Mouse (Mus musculus): Measurements from ENCODE around the gene Lrrc59. TPM values are rescaled to one million over a fixed set of nuclear protein-coding genes. Genes with fewer than 3 reads are reported as not detected.
A peak's percentile ranks its signal among the peaks of the same experiment; 100 is the strongest.

The Lrrc59 gene
- total RNA-seq, 2 experiments from 2014 or later, result 90.1 to 93.1 TPM

DNA sequence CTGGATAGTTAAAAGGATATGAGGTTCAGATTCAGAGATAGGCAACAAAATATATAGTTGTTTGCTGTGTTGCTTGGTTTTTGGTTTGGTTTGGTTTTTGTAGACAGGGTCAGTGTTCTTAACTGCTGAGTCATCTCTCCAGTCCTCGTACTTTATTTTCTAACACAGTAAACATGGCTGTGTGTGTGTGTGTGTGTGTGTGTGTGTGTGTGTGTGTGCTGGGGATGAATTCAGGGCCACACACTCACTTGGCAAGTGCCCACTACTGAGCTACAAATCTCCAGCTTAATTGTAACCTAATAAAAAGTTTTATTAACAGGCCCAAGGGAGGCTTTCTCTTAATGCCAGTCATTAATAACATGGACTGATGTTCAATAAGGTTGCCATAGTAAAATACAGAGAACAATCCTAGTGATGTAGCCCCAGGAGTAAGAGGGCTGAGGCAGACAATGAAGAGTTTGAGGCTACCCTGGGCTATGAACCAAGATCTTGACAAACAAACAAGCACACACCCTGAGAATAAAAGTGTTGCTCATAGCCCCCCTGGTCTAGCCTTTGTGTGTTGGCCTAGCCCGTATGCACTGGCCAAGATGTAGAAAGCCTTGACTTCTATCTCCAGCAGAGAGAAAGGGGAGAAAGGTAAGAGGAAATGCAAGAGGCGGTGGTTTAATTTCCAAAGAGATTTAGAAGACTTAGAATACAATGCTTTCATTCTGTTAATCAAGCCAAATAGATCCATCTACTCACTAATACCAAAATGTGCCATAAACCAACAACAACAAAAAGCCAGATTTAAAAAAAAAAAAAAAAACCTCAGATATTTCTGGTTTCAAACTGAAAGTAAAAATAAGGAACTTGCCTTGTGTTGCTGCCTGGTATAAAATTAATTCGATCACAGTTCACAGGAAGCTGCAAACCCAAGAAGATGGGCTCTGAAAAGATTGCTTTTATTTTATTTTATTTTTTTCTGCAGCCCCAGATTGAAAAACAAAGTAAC, 18.5 kb upstream of the Lrrc59 start:
- intact Hi-C loops (cut with DNase I), result no loop called here
- DNase-seq (ENCODE audit: extremely low spot score in 1 of 2, low spot score in 2 of 2), result no peak
- H3K4me3 ChIP-seq, result no peak overlapping the region
- no peak overlapping the region for H3K27ac ChIP-seq
- TF ChIP-seq CTCF (IDR thresholded peaks at IDR 0.05), result no peak

DNA sequence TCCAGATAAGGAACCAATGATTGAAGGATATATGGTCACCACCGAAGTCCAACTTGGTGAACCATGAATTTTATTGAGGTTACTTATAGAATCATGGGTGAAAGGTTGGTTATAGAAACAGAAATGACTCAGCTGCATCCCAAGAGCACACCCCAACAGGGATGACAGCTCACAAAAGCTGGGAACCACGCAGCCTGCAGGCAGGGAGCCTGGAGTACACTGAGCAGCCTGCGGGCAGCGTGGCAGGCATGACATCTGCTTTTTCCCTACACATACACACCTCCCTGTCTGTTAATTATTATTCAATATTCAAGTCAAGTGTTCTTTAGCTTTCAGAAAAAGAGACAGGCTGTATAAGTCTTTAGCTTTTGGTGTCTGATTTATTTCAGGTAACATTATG, 15.0 kb upstream of the Lrrc59 start:
- intact Hi-C loops (cut with DNase I), result loop anchor here (5.0 kb wide), 1 partner anchor 52 kb away; no protein-coding TSS in a partner anchor
- no peak for TF ChIP-seq CTCF (IDR thresholded peaks at IDR 0.05)

DNA sequence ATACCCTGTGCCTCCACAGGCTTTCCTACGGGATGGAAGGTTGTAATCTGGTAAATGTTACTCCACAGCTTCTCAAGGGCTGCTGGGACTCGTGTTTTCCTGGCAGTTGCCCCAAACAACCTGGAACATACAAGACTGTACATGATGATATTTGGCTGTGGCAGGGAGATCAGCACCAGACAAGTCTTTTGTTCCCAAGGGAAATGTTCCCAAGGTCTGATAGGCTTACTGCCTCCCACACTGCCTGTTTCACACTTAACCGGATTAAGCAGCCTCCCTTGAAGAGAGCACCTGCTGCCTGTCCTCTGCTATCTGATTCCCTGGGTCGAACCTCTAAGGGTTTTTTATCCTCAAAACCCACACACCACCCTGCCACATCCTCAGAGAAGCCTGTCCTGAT, 14.1 kb upstream of the Lrrc59 start:
- H3K27ac ChIP-seq, result no peak overlapping the region
- no peak for DNase-seq (ENCODE audit: extremely low spot score in 1 of 2, low spot score in 2 of 2)
- H3K4me3 ChIP-seq, result no peak overlapping the region
- intact Hi-C loops (cut with DNase I), result loop anchor here (5.0 kb wide), 1 partner anchor 53 kb away; no protein-coding TSS in a partner anchor
- no peak for TF ChIP-seq CTCF (IDR thresholded peaks at IDR 0.05)

More for the DNA sequence above, 15.0 kb upstream of the Lrrc59 start:
- no peak overlapping the region for H3K27ac ChIP-seq
- no peak overlapping the region for H3K4me3 ChIP-seq
- no peak for DNase-seq (ENCODE audit: extremely low spot score in 1 of 2, low spot score in 2 of 2)

DNA sequence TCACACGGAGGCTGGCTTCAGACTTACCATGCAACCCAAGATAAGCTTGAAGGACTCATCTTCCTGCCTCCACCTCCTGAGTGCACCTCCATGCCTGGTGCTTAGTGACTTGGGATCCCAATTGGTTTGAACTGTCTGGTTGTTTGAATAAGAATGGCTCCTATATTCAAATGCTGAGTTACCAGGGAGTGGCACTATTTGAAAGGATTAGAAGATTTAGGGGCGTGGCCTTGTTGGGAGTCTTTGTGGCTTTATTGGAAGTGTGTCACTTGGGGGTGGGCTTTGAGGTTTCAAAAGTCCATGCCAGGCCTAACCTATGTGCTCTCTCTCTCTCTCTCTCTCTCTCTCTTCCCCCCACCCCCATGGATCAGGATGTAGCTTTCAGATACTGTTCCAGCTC, 11.9 kb upstream of the Lrrc59 start:
- no peak for TF ChIP-seq CTCF (IDR thresholded peaks at IDR 0.05)
- DNase-seq (ENCODE audit: extremely low spot score in 1 of 2, low spot score in 2 of 2), result no peak
- no peak overlapping the region for H3K27ac ChIP-seq
- intact Hi-C loops (cut with DNase I), result loop anchor here (5.0 kb wide), 1 partner anchor 55 kb away; no protein-coding TSS in a partner anchor
- H3K4me3 ChIP-seq, result no peak overlapping the region

DNA sequence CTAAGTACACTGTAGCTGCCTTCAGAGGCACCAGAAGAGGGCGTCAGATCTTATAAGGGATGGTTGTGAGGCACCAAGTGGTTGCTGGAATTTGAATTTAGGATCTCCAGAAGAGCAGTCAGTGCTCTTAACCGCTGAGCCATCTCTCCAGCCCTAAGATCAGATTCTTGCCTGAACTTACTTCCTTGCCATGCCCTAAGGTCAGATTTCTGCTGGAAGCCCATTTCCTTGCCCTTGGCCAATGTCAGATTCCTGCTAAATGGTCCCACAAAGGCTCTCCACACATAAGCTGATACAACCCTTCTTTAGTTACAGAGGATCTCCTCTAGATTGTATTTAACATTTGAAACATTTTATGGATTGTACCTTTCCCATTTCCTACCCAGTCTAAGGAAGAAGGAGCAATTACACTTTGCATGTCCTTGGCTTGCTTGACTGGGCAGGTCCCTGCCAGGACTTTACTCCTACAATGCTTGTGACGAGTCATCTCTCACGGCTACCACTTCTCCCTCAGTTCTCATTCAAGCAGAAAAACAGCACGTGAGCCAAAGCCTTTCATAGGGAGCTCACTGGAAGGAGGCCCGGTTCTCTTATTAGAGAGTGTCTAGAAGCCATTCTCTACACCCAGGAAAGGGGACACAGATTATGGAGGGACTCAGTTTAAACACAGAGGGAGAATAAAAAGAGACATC, 8.7 kb upstream of the Lrrc59 start:
- no peak for DNase-seq (ENCODE audit: extremely low spot score in 1 of 2, low spot score in 2 of 2)
- Histone ChIP-seq H3K27ac (no peak overlapping the region), H3K4me3 (no peak overlapping the region)
- intact Hi-C loops (cut with DNase I), result no loop called here
- TF ChIP-seq CTCF (IDR thresholded peaks at IDR 0.05), result no peak; the same call in 1 of the 2 replicates

DNA sequence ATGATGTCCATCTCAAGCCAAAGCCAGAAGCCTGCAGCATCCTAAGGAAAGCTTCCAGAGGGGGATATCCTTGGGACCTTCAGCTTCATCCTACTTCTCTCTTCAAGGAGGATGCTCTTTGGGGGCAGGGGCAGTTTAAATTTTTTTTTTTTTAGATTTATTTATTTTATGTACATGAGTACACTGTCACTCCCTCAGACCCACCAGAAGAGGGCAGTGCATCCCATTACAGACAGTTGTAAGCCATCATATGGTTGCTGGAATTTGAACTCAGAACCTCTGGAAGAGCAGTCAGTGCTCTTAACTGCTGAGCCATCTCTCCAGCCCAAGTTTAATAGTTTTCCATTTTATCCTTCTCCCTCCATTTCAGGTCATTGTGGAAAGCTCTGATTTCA, 8.1 kb upstream of the Lrrc59 start:
- intact Hi-C loops (cut with DNase I), result no loop called here
- TF ChIP-seq CTCF (IDR thresholded peaks at IDR 0.05), result peak; percentile 25
- H3K4me3 ChIP-seq, result no peak overlapping the region
- H3K27ac ChIP-seq, result no peak overlapping the region
- DNase-seq (ENCODE audit: extremely low spot score in 1 of 2, low spot score in 2 of 2), result no peak

DNA sequence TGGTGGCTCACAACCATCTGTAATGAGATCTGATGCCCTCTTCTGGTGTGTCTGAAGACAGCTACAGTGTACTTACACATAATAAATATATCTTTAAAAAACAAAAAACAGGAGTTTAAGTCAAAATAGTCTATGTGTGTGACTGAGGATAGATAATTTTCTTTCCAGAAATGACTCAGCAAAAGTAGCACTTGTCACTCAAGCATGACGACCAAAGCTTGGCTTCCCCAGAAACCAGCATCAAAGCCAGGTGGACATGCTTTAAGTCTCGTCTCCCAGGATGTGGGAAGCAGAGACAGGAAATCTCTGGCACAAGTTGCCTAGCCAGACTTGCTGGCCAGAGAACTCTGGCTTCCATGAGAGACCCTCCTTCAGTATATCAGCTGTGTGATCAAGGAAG, 7.4 kb upstream of the Lrrc59 start:
- TF ChIP-seq CTCF (IDR thresholded peaks at IDR 0.05), result no peak
- intact Hi-C loops (cut with DNase I), result no loop called here
- Histone ChIP-seq H3K27ac (no peak overlapping the region), H3K4me3 (no peak overlapping the region)
- DNase-seq (ENCODE audit: extremely low spot score in 1 of 2, low spot score in 2 of 2), result no peak

DNA sequence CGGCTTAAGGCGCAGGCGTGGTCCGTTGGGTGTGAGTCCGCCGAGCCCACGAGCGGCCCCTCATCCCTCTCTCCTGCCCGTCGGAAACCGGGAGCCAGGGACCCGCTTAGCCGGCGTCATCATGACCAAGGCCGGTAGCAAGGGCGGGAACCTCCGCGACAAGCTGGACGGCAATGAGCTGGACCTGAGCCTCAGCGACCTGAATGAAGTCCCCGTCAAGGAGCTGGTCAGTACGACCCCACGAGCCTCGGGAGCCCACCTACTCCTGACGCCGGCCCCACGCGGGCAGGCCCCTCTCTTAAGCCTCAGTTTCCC, 274 bp downstream of the Lrrc59 start:
- H3K27ac ChIP-seq, result peak overlapping the region; percentile 65
- H3K4me3 ChIP-seq, result peak overlapping the region; percentile 92
- intact Hi-C loops (cut with DNase I), result loop anchor here (5.0 kb wide), 1 partner anchor 87 kb away; no protein-coding TSS in a partner anchor
- TF ChIP-seq CTCF (IDR thresholded peaks at IDR 0.05), result no peak
- DNase-seq (ENCODE audit: extremely low spot score in 1 of 2, low spot score in 2 of 2), result no peak

DNA sequence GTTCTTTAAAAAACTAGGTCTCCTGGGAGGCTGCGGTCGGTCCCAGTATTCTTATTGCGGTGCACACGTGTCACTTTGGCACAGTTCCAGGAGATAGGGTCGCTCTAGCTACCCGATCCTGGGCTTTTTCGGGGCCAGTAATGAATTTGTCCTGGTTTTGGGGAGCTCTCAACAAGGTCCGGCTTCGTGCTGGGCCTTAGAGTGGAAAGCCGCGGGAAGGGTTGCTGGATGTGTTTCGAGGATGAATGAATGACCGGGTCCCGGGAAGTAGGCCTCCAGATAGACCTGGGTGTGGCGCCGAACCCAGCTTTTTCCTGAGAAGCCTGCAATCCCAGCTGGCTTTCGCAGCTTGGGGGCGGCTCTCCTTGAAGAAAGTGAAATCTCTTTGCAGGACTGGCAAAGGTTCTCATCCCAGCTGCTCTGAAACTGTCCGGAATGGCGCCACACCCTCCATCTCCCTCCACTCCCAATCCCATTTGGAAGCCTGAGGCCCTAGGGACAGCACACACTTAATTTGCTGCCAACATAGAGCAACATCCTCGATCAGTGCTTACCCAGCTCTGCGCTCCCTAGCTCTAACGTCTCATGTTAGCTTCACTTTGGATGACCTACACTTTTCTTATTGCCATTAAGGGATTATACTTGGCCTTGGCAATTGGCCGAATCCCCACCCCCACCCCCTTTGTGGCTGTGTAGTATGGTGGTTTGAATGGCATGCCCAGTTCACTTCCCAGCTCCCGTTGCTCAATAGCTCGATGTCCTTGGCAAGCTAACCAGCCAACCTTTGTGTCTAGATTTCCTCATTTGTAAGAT, 838 bp downstream of the Lrrc59 start:
- H3K4me3 ChIP-seq, result peak overlapping the region; percentile 92
- intact Hi-C loops (cut with DNase I), result loop anchor here (5.0 kb wide), 1 partner anchor 87 kb away; no protein-coding TSS in a partner anchor
- DNase-seq (ENCODE audit: extremely low spot score in 1 of 2, low spot score in 2 of 2), result no peak
- peak overlapping the region; percentile 65 for H3K27ac ChIP-seq
- TF ChIP-seq CTCF (IDR thresholded peaks at IDR 0.05), result no peak

DNA sequence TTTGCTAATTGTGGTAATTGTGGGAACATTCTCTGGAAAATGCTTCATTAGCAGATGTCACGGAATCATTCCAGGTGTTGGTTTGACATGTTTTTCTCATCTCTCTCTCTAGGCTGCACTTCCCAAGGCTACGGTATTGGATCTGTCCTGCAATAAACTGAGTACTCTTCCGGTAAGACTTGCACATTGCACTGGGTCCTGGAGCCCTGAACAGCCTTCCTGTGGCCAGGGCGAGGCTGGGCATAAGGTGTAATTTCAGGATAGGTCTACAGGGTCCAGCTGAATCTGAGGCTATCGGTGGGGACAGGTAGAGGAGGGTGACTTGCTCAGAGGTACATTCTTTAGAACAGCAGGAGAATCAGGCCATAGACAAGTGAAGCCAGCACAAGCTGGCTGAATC, 2.4 kb downstream of the Lrrc59 start:
- no peak for DNase-seq (ENCODE audit: extremely low spot score in 1 of 2, low spot score in 2 of 2)
- H3K27ac ChIP-seq, result no peak overlapping the region
- TF ChIP-seq CTCF (IDR thresholded peaks at IDR 0.05), result no peak
- H3K4me3 ChIP-seq, result no peak overlapping the region
- intact Hi-C loops (cut with DNase I), result loop anchor here (5.0 kb wide), 1 partner anchor 85 kb away; no protein-coding TSS in a partner anchor

DNA sequence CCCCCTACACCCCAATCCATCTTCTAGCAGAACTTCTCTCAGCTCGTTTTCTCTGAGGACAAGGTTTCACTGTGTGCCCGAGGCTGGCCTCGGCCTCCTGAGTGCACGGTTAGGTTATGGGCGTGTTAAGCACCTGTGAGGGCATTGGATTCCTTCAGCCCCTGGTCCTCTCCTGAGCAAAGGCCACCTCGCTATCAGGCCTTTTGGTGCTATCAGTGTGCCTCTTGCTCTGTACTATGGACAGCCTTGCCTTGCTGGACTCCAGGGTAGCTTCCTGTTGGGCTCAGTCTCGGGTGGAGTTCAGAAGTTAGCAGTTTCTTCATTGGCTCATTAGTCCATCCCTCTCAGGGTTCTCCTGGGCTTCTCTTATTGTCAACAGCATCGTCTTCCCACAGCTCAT, 3.4 kb downstream of the Lrrc59 start:
- DNase-seq (ENCODE audit: extremely low spot score in 1 of 2, low spot score in 2 of 2), result no peak
- no peak overlapping the region for H3K4me3 ChIP-seq
- intact Hi-C loops (cut with DNase I), result loop anchor here (5.0 kb wide), 1 partner anchor 84 kb away; no protein-coding TSS in a partner anchor
- H3K27ac ChIP-seq, result no peak overlapping the region
- TF ChIP-seq CTCF (IDR thresholded peaks at IDR 0.05), result no peak

Data from left cerebral cortex, adult 2 months (tissue).